Mouse (Mus musculus) CD4-positive, CD25-positive, alpha-beta regulatory T cell, adult 2 months (primary cell): ENCODE measurements around the gene Utp3.

ENCODE experiments used
- DNase-seq: peaks from one replicate; pipeline ENCODE4 v3.0.0-alpha.2; 2012; ENCODE audit warnings: low read depth, low spot score

The Utp3 gene

DNA sequence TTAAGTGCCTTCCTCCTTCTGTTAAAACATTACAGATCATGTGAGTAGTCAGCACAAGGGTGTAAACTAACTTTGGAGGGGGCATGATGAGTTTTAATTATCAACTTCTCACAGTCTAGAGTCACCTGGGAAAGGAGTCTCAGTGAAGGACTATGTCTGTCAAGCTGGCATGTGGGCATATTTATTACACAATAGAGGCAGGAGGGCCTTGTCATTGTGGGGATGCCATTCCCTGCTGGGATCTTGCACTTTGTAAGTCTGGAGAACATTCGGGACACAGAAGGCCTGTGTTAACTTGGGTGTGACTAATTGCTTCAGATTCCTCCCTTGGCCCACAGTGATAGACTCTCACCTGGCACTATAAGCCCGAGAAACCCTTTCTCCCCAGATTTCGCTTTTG is 15.3 kb downstream of the Utp3 start:
- no peak for DNase-seq

DNA sequence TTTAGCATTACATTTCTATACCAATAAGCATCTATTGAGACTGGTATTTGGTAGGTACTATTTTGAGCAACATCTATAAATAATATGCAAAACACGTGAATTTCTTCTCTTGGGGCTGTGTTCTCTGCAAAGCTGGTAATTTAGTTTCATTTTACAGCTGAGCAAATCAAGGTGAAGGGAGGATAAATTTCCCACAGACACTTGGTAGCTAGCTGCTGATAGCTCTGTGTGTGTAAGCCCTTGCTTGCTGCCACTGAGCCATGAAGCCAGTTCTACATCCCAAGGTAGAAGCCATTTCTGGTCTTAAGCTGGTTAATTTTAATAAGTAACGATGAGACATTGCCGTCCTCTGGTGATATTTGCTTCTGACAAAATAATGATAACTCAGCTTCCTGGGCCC is 20.6 kb downstream of the Utp3 start:
- DNase-seq, result no peak

DNA sequence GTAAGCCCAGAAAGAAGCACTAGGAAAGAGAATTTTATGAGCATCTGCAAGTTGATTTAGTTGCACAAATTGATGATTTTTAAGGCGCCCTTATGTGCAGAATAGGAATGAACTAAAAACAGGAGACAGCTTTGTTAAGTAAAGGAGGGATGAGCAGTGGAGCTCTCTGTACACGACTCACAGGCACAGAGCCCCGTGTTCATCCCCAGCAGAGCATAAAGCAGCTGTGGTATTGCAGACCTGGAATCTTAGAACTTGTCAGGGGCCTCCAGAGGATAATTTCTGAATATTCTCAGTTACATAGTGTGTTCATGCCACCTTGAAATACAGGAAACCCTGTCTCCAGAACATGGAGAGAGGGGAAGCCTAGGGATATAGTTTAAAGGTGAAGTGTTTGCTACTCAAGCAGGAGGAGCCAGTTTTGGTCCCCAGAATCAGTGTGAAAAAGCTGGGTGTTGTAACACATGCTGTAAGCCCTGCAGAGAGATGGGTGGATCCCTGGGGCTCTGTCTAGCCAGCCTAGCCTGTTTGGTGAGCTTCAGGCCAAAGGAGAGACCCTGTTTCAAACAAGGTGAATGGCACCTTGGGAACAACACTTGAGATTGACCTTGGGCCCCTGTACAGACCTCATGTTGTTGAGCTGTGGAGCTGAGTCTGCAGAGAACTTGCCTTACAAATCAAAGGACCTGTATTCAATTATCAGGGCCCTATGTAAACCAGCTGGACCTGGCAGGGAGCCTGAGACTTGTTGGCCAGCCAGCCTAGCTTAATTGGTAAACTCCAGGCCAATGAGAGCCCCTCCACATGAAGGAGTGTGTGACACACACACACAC is 21.5 kb downstream of the Utp3 start:
- DNase-seq, result no peak

DNA sequence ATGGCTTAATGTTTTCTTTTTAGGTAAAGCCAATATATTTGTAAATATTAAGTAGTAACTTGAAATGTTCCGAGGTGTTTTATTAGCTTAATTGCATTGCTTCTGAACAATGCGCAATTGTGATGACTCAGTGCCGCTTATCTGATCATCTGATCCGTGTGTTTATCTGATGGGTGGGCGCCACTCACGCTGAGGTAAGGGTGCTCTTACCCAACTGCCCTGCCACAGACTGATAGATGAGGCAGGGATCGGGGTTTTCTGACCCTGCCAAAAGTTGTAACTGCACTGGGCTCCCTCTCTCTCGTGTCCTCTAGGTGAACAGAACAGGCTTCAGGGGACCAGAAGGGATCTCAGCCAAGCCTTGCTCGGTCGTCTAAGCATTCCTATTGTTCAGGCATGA is 26.4 kb downstream of the Utp3 start:
- no peak for DNase-seq

DNA sequence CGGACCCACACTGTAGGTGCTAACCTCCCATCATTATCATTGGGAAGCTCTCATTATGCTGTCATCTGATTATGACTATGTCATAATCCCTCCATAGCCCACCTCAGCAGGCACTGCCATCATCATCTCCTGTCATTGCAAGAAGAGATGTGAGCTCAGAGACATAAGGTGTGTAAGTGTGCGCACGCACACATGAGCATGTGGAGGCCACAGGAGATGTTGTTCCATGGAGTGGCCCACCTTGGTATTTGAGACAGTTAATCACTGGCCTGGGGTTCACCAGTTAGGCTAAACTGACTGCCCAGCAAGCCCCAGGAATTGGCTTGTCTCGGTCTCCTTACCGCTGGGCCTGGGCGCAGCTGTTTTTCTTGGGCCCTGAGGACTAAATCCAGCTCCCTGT is 27.1 kb downstream of the Utp3 start:
- no peak for DNase-seq

DNA sequence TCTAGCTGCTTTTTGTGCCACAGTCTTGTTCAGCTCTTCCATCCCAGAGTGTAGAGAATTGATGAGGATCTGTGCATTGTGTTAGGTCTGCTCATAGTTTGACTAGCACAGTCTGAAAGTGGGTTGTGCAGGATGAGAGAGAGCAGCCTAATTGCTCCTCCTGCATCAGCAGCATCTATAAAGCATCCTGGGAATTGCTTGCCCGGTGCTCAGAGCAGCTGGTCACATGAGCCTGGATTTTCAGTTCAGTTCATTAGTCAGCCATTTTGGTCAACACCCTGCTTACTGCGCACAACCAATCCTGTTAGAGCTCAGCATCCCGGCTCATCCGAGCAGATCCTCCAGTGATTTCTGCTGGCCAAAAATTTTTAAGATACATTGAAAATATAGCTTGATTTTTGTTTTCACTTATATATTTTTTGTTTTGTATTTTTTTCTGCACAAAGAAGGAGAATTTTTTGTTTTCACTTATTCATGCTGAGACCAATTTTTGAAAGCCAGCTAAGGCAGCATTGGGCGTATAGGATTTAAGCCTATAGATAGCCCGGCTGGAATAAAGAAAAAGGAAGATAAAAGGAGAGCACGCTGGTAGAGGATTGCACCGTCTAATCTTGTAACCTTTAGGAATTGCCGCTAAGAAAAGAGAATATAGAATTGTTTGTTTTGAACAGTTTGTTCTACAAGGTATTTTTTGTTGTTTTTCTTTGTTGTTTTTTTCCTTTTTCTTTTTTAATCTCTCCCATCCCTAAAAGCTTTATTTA is 29.2 kb downstream of the Utp3 start:
- DNase-seq, result no peak

DNA sequence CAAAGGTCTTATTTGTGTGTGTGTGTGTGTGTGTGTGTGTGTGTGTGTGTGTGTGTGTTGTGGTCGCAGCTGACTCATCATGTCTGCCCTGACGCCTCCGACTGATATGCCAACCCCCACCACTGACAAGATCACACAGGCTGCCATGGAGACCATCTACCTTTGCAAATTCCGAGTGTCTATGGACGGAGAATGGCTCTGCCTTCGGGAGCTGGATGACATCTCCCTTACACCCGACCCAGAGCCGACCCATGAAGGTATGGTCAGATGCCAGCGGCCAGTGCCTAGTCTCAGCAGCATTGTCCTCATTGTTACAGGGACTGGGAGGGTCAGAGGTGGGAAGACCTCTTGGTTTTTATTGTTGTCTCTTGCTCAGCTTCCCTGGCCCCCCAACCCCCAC is 29.8 kb downstream of the Utp3 start:
- no peak for DNase-seq

DNA sequence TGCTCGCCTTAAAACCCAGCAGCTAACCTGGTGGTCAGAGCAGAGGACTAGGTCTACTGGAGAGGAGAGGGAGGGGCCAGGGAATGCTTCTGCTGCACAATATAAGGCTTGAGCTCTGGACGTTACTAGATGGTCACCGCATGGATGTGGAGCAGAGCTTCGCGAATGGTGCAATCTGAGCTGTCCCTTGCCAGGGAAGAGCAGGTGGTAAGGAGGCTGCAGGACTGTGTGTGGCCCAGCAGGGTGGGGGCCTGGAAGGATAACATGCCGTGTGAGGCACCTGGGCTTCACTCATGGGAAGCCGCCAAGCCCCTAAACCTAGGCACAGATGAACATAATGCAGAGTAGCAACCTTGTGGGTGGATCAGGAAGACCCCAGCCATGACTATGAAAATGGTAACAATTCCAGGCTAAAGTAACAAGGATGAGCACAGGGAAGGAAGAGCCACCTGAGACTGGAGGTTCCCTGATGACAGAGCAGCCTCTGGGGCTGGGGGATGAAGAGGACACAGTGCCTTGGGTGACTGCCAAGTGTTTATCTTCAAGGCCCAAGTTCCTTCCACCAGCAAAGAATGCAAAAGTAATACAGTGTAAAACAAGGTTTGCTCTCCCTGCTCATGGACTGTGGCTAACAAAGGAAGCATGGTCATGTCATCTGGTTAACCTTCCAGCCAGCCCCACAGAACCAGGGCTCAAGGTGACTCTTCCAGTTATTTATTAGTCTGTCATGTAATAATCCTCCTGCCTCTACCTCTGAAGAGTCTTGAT is 32.3 kb downstream of the Utp3 start:
- no peak for DNase-seq

DNA sequence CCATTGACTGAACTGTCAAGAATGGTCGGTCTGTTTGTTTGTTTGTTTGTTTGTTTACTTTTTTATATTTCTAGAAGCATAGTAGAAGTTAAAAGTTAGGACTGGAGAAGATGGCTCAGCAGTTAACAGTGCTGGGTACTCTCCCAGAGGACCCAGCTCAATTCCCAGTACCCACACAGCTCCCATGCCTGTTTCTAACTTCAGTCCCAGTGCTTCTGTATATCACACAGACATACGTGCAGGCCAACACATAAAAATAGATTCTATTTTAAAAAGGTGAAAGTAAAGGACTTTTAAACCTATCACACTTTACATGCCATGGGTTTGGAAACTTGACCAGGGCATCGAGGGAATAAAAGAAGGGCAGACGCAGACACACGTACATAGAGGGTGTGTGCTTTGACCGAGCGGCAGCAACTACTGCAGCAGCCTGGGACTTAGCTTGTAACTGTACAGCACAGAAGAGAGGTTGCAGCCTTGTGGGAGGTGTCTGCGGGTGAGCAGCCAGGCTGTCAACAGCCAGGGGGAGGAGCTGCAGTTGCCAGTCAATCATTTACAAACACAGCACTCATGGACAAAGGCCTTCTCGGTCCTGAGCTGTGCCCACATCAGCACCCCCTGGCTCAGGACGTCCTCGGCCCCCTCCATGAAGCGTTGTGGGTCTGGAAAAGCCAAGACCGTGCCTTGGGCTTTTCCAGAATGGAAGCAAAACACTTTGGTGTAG is 33.1 kb downstream of the Utp3 start:
- no peak for DNase-seq

DNA sequence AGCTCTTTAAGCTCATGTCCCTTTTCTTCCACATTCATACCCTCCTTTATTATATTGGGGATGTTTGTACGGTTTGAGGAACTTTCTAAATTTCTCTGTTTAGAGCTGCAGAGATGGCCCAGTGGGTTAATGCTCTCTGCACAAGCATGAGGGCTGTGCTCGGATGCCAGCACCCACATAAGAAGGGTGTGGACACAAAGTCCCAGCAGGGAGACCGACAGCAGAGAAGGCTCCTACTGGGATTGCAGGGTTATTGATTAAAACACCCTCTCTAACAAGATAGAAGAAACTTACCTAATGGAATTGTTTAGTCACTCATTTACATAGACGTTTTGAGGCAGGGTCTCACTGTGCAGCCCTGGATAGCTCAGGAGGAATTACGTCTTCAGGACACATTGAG is 34.2 kb downstream of the Utp3 start:
- no peak for DNase-seq

DNA sequence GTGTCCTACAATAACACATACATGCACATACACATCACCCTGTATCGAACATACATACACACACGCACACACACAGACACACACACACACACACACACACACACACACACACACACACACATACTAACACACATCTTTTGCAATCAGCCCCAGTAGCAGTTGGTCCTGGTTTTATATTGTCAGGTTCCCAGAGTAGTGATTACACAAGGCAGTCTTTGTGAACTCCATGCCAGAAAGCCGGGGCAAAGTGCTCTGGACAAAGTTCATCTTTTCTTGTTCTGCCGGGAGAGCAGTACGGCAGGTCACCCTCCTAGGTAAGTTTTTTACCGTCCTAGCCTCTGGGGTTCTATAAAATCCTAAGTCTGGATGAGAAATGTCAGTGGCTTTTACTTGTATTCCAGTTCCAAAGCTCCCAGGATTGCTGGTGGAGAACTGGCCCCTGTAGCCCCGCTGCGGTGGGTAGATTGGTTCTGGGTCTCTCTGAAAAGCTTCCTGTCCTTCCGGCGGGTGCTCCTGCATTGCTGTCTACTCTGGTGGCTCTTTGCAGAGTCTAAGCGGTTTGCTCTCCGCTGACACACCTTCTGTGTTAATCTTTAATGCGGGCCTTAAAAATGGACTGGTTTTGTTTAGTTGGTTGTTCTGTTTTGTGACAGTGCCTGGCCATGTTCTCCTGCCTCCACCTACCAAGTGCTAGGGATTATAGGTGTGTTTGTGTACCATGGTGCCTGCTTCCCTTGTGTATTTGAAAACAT is 39.3 kb downstream of the Utp3 start:
- no peak for DNase-seq

DNA sequence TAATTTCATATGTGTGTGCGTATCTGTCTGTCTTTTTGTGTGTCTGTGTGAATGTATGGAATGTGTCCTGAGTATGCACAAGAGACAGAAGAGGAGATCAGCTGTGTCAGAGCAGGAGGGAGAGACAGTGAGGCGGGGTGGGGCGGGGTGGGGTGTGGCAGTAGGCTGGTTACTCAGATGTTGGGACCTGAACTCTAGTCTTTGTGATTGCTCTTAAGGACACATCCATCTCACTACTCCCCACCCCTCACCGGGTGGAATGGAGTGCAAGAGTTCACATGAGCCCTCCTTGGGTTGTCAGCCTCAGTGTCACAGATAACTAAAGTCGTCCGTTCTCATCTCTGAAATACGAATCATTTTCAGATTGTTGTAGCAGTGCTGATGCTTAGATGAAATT is 39.9 kb downstream of the Utp3 start:
- no peak for DNase-seq

DNA sequence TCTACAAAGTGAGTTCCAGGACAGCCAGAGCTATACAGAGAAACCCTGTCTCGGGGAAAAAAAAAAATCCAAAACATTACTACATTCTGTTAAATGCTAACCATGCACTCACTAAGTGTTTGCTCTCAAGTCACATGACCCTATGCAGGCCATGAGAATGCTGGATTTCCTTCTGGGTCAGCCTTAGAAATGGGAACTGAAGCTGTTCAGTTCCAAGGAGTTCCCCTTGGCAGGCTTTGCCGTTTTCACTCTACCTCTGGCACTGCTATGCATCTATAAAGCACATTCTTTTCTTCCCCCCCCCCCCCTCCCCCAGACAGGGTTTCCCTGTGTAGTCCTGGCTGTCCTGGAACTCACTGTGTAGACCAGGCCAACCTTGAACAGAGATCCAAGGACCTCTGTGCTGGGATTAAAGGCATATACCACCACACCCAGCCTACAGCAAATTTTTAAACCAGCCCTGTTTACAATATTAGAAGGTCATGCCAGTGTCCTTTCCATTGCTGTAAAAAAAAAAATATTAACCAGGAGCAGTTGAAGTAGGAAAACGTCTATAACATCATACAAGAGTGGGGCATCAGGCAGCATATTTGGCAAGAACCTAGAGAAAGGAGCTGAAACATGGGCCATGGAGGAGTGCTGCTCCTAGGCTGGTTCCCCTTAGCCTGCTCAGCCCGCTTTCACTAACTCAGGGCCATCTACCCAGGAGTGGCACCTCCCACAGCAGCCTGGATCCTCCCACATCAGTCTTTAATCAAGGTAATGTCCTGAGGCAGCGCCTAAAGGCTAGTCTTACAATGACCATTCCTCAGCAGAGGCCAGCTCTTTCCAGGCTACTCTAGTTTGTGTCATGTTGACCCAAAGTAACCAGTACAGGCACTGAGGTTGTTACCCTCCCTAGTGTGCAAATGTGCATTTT is 41.5 kb downstream of the Utp3 start:
- no peak for DNase-seq

DNA sequence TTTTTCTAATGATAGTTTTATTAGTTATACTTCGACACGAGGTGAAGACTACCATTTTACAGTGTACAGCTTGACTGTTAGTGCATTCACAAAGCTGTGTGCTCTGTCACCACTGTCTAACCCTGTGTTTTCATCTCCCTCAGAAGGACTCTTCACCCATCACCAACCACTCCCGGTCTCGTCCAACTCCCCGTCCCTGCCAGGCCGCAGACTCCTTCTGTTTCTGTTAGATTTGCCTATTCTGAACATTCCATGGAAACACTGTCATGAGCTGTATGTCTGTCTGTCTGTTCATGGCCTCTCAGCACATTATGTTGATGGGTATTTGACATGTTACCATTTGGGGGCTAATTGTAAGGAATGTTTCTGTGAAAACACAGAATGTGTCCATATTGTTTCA is 44.7 kb downstream of the Utp3 start:
- no peak for DNase-seq

DNA sequence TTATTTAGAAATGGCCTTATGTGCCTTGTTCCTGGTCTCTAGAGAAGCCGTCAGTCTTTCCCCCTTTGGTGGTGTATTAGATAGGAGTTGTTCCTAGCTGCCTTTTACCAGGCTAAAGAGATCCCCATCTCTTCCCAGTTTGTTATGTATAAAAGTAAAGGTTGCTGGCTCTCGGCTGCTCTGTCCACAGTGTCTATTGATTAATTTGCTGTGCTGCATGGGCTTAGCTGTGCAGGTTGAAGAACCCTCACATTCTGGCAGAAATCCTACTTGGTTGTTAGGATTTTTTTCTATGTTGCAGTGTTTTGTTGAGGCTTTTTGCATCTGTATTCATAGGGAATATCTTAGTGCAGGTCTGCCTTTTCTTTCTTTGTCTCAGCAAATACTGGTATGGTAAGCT is 47.8 kb downstream of the Utp3 start:
- no peak for DNase-seq

DNA sequence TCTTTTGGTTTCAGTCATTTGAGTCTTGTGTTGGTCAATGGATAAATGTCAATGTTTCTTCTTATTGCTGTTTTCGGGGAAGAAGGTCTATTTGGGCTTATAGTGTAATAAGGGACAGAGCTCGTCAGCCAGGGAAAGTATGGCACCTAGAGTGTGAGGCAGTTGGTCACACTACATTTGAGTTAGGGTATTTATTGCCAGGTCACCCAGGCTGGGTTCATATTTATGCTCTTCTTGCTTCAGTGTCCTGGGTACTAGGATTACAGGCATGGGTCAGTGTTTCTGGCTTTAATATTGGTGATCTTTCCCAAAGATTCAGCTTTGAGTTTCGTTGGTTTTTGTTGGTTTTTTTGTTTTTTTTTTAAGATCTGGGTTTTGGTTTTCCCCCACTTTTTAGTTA is 48.5 kb downstream of the Utp3 start:
- DNase-seq, result no peak

DNA sequence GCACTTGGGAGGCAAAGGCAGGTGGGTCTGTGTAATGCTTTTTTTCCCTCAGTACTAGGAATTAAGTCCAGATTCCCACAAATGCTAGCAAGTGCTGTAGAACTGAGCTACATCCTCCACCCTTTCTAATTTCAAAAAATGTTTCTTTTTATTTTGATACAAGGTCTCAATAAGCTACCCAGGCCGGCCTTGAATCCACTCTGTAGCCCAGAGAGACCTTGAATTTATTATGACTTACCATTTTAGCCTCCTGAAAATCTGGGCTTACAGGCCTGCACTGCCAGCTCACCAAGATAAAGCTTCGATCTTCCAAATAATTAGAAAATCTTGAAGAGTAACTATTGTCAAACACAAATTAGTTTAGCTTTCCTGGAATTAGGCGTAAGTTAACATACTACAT is 49.8 kb downstream of the Utp3 start:
- no peak for DNase-seq

DNA sequence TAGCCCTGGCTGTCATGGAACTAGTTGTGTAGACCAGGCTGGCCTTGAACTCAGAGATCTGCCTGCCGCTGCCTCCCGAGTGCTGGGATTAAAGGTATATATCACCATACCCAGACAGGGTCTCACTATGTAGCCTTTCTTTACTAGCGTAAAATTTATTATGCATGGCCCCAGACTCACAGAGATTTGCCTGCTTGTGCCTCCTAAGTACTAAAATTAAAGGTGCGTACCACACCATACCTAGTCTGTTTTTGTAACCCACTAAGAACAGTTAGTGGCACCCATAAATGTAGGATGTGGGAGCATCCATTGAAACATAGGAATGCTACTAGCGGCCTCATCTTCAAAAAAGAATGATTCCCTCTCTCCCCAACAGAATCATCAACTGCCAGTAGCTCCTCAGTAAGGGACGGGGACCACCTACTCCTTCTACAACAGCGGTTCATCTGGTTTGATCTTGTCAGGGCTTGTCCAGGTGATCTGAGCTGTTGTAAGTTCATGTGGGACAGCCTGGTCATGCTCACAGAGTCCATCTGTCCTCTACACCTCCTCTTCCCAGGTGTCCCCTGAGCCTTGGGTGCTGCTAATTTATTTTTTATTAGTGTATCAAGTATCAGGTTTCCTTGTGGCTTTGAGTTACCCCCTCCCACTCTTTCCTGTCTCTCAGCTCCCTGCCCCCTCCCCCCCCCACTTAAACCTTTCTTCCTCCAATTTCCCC is 50.5 kb downstream of the Utp3 start:
- no peak for DNase-seq
